Mouse (Mus musculus) spleen, postnatal 10 days (tissue): ENCODE data around the gene 5730522E02Rik.

Experiments
- DNase-seq, 2 experiments: peaks; one replicate each; pipeline ENCODE4 v3.0.0; 2021 to 2022; ENCODE audit warnings: low spot score in 2 of 2

5730522E02Rik gene

DNA sequence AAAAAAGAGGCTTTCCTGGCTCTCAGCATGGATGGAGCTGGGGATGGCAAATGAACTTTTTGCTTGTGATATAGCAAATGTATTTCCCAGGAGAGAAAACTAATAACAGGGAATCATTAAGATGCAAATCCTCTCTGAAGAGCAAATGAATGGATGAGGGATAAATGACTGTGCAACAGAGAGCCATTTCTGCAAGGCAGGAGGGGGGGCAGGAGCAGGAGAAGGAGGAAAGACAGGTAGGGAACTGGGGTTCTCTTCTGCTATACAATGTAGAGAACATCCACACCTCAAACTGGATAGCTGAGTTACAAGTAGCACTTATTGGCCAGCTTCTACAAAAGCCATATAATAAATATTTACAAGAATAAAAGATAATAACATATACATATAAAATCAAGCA lies 390.8 kb downstream of the 5730522E02Rik start:
- DNase-seq, result no peak

DNA sequence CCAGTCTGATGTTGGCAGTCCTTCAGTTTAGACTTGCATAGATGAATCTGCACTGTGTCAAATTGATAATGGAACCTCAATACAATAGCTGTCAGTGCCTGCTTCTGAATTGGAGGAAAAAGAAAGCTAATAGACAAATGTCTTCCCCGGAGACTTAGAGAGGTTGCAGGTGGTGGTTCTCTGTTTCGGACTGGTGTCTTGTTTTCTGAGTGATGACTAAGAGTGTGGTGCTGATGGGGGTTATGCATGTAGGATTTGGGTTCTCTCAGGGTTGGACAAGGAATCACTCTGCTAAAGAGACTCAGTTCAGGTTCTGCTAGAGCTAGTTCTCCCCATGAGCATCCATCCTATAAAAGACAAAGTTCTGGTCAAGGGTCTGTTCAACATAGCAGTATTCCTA lies 397.1 kb downstream of the 5730522E02Rik start:
- DNase-seq, result no peak

DNA sequence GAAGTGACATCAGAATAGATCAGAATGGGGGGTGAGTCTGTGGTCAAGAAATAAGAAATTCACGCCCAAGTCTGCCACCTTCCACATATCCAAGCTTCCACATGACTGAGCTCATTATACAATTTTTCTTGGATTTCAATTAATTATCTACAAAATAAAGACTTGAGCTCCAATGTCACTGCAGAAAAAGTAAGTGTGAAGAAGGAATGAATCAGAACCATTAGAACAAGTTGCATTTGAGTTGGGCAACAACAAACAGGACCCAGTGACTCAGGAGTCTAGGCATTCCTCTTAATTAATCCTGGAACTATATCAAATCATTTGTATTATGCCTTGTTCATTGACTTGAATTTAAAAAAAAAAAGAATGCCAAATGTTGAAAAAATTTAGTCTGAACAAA lies 422.9 kb downstream of the 5730522E02Rik start:
- no peak for DNase-seq

DNA sequence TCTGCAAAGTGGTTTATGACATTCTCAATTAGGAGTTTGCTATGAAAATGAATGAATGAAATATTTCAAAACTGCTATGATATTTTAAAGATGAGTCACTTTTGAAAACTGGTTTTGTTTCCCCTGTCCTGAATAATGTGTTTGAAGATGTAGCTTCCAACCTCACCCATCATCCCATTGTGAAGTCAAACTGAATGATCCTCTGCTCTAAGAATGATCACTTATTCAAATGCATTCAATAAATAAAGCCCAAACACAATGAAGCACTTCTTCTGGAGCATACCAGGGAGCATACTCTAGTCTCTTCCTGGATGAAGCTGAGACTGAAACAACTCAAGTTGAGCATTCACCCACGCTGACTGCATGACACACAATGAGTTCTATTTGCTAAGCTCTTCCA lies 438.3 kb downstream of the 5730522E02Rik start:
- DNase-seq, result no peak

DNA sequence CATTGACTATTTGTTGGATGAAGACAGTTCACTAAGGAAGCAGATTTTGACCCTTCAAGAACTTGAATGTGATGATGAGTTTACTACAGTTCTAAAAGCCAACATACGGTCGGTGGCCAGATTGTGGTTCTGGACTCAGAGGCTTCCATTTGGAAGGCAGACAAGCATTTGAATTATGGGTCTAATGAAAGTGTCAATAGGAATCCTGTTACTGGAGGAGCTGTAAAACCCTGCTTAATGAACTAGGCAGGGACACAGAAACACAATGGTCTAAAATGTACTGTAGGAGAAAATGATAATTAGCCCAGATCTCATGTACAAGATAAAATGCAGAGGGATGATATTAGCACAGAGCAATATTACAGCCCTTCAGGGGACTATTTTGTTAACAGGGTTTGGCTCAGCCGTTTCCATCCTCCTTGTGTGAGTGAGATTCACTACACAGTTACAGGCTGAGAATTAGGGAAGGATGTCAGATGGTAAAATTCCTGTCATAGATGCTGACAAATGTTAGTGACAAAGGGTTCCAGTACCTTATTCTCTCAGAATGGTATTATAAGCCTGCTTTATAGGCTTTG lies 439.5 kb downstream of the 5730522E02Rik start:
- DNase-seq, result no peak

DNA sequence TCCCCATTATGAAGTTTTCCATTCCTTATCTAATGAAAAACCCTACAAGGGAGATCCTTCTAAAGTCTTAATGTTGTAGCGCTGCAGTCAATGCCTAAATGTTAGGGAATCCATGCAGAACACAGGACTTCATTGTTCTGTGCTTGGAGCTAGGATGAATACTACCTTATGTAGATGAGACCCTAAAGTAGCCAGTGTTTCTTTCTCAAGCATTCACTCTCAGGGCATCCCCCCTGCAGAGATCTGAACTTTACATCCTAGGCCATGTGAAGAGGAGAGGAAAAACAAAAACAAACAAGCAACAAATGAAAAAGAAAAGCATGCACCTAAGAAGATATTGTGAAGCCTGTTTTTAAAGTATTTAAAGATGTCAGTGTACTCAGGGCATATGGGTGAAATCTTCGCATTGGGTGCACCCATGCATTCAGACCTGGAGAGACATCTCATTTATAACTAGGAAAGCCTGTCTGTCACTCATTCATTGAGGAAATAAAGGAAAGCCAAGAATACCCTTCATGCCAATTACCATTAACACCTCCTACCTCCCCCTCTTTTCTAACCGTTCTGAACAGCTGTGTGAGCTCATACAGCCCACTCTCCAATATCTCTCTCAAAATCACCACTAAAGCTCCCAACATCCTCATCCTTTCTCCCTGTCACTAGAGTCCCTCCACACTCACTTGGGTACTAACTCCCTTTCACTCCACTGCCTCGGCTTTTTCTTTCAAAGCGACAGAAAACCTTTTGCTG lies 442.8 kb downstream of the 5730522E02Rik start:
- no peak for DNase-seq

DNA sequence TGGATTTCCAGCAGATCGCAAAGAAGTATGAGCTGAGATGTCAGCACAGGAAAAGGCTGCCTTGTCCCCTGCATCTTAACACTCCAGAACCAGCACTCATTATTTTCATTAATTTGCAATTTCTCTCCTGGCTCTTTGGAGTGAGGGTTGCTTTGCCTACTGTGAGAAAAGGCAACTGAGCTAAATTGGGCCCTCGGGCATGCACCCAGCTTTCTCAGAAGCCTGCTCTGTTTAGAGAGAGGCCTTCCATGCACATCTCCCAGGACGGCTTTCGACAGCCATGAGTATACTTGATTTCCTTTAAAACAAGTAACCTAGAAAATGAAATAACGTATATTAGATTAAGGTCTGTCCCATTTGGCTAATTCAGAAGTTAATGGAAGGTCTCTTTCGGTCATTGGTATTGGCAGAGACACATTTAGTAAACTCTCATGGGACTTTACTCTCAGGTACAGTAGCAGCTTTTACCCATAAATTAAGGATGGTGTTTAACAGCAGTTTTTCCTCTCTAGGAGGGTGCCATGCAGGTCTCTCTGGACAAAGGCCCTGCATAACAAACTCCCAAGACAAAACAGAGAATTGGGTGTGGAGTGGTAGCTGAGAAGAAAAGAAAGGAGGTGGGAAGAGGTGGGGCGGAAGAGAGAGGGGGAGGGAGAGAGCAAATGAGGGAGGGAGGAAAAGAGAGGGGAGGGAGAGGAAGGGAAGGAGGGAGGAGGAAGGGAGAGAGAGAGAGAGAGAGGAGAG lies 457.2 kb downstream of the 5730522E02Rik start:
- no peak for DNase-seq

DNA sequence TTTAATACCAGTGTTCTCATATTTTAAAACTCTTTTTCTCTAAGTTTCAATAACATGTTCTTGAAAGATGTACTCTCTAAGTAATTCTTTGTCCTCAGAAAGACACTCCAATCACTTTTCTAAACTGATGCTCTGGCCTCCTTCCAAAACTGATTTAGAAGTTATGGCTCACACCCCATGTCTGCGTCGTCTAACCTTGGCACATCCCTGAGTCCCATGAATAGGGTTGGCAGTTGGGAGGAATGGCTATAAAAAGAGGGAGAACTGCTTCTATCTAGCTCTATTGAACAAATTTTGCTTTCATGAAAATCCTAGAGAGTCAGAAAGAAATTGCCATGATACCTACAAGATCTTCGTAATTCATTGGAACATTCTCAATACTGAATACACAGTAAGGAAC lies 458.1 kb downstream of the 5730522E02Rik start:
- no peak for DNase-seq

DNA sequence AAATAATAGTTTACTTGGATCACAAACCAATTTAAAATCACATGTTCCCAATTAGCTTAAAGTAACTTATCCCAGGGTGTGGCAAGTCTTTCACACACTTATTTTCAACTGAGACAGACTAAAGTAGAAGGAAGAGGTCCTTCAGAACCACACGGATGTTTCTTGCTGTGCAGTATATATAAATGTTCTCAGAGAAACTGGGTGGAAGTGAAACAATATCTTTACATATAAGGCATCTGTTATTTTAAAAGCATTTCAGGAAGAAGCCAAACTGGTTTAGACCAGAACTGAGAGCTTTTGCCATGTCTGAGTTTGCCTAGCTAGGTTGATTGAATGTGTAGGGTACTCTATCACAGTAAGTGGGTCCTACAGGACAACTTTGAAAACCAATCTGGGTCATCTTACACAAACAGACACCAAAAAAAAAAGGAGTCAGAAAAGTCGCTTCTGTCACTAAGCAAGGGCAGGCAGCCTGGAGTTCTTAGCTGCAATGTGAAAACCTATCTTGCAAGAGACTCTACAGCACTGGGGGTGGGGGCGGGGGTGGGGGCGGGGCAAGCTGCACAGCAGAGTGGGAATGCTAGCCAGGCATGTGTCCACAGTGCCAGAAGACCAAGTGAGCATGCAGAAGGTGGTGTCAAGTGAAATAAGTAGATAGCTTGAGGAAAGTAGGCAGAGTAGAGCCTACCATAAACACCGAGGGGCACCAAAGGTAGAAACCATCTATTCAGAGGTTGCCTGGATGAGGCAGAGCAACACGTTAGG lies 463.3 kb downstream of the 5730522E02Rik start:
- no peak for DNase-seq

DNA sequence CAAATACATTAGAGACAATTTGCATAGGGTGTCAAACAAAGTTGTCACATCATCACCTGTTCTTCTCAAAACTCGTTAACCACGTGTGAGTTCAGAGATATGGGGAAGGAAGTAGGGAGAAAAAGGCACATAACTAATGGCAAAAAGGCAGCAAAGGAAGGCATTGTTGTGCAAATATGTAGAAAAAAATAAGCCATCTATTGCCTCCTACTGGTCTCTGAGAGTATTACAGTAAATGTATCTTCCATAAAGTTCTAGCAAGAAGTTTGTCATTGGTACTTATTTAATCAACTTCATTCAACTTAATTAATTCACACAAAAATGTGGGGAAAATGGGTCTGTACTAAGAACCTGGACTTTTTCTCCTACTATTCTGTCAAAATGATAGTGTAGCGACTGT lies 466.9 kb downstream of the 5730522E02Rik start:
- DNase-seq, result no peak

DNA sequence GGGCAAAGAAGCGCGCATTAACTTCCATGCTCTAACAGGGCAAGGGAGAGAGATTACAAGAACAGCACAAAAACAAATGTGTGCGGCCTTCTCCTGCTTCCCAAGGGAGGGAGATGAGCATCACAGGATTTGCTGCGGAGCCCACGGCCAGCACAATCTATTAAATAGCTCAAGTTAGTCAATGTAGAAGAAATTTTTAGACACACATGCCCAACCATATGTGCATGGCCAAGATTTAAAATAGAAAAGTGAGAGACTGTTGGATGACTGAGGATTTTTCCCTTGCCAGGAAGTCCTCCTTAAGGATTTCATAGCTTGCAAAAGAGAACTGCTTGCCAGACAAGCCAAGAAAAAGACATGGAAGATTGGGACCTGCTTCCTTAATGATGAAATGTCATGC lies 473.3 kb downstream of the 5730522E02Rik start:
- no peak for DNase-seq

DNA sequence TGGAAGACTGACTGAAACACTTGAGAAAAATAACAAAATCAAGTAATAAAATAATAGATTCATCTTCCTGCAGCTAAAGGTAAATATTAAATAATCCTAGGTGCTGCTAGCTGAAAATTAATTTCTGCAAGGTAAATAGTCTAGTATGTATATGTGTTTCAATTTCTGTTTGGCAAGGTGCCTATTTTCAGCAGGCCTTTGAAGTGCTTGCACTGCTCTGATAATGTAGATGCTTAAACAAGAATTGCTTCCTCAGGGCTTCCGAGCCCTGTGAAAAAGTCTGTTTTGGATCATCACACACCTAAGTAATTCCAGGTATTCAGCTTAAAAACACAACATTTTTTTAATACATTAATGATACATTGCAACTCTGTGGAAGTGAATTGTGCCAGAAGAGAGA lies 481.1 kb downstream of the 5730522E02Rik start:
- no peak for DNase-seq

DNA sequence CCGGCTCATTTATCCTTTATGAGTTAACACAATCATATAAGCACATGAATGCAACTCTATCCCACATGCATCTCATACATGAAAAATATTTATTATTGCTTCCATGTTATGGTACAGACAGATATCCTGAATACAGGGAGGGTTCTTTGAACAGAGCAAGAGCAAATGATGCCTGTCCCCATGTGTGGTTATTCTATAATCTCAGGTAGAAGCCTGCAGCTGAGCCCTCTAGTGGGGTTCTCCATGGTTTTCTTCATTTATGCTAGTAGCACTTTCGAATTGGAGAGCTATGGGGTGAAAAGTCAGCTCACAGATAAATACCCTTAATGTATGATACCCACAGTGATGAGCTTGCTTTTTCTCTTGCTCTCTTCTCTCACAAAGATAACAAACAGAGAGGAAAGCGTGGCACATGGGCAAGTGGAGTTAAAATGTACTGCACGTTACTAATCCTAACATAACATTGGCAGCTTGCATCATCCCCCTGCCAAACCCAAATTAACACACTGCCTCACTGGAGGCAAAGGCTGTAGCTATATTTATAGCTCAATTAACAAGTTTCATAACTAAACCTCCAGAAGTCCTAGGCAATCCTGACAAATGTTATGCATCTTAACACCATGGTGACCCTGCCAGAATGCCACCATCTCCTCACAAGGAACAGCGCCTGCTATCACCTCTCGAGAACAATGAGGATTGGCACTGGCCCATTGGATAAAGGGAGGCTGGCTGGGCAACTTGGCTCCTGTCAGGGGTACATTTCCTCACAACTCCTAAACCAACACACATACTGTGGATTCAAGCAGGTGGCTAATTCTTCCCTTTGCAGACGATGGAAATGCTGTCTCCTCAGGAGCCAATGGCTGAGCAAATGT lies 494.9 kb downstream of the 5730522E02Rik start:
- no peak for DNase-seq

DNA sequence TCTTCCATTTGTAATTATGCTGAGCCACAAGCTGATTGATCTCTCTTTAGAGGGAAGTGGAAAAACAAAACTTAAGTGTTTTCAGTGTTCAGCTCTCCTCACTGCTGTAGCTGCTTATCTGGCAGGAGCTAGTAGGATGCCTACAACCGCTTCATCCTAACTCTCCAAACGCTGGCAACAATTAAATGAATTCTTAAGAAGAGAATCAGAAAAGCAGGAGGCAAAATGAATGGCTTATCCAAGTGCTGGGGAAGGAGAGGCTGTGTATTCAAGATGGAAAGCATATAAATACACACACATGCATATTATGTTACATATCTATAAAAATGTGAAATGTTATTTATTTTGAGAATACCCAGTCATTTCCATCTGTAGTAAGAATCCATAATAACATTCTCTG lies 500.0 kb downstream of the 5730522E02Rik start:
- DNase-seq, result no peak

DNA sequence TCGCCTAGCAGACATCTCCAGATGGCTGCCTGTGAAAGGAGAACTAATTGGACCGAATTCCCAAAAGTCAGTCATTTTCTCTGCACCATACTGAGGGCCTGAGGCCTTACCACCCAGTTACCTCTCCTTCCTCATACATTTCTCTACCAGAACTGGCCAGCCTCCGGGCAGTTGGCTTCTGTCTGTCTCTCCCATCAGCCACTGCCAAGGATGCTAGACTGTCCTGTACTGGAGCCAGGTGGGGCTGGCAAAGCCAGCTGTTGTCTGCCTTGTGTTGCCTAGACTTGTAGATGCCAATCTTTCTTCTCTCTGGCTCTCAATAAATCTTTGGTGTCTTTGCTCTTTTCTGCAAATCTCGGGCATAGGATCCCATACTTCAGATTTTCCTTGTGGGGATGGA lies 500.7 kb downstream of the 5730522E02Rik start:
- DNase-seq, result no peak

DNA sequence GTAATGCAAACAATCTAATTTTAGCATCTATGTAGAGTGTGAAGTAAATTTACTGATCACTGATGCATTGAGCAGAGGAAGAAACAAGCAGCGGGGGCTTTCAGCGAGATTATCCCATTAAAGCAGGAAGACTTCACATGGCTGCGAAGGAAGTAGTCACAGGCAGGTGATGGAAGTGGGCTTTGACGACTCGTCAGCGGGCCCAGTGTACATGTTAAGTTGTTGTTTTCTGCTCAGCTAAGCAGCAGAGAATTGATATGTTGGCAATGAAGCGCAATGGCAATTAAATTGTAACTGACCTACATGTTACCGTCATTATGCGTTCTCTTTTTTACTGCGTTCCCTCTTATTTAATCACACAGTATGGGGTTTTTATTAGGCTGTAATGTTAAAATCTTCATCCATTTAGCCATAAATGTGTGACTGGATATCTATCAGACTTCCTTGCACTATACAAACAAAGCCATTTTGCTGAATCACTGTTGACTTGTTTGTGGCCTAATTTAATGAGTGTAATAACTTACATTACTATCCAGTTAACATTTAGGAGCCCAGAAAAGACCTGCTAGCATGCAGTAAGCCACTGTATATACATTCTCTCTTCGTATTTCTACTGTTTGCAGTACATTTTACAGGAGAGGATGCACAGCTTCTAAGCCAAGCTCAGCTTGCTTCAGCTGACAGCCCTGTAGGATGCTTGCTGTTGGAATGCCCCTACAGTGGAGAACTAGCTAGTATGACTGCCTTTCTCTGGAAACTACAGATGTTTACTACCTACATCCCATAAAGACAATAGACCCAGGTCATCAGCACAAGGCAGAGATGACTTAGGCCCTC lies 506.0 kb downstream of the 5730522E02Rik start:
- DNase-seq, result no peak

DNA sequence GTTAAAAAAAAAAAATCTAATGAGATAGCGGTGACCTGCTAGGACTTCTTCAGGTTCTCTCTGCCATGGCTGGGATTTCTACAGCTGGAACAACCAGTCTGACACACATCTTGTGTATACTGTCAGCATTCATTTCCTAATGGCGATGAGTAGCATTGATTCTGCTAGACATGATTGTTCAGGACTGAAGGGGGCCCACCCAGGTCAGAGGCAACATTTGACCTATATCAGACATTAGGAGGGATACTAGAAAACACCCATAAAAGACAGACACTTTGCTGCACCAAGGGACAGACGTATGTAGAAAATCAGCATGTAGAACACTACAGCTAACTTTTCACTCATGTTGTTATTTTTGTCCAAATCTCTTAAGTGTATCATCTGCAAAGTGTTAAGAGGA lies 507.8 kb downstream of the 5730522E02Rik start:
- no peak for DNase-seq

DNA sequence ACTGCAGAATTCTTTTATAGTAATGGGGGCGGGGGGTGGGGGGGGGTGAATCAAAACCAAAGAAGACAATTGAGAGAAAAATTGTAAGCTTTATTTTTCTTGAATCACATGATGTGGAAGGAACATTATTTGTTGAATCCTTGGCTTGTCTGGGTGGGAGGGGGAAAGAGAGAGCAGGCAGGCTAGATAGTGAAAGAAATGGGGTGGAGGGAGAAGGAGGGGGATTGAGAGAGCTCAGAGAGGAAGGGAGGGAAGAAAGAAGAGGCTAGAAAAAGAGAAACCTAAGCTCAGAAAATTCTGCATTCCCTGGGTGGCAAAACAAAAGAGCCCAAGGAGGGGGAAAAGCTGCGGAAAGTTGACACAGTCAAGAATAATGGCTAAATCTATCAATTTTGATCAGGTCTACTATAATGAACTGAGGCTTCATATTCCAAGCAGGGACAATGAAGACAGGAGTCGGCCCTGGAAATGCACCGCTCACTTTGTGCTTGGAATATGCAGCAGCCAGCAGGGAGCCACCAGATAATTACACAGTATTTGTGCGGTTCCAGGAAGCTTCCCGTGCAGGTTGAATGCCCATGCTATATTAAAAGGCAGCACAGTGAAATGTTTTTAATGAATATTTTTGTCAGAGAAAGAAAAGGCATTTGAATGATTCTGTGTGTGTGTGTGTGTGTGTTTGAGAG lies 512.9 kb downstream of the 5730522E02Rik start:
- DNase-seq, result no peak

DNA sequence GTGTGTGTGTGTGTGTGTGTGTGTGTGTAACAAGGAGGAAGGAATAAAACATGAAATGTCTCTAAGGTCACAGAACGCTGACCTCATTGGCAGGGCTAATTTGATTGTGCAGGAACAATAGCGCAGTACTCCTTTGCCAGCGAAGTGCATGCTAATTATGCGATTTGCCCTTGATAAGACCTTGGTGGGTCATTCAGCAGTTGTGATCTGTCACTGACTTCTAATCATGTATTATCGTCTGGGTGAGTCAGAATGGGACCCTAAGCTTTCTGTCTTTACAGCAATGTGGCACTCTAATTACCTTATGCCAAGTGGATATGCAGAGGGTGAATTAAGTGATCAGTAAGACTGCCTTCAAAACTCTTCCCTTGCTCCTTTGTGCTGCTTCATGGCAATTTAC lies 514.4 kb downstream of the 5730522E02Rik start:
- DNase-seq, result no peak

DNA sequence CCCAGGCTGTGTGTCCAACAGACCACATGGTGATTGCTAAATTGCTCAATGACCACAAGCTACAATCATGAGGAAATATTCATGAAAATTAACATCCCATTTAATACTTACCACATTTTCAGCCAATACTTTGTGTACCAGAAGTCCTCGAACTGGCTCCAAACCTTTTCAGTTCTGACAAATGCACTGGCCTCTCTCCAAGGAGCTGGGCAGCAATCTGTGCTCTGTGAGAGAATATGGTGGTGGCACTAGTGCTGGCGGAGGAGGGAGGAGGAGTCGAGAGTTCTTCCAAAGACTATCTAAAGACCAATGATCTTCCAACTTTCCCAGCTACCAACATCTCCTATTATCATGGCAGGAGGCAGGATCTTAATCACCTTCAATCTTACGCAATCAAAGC lies 525.8 kb downstream of the 5730522E02Rik start:
- DNase-seq, result no peak
